Mouse (Mus musculus): ENCODE results near the gene March8.

March8 gene

DNA sequence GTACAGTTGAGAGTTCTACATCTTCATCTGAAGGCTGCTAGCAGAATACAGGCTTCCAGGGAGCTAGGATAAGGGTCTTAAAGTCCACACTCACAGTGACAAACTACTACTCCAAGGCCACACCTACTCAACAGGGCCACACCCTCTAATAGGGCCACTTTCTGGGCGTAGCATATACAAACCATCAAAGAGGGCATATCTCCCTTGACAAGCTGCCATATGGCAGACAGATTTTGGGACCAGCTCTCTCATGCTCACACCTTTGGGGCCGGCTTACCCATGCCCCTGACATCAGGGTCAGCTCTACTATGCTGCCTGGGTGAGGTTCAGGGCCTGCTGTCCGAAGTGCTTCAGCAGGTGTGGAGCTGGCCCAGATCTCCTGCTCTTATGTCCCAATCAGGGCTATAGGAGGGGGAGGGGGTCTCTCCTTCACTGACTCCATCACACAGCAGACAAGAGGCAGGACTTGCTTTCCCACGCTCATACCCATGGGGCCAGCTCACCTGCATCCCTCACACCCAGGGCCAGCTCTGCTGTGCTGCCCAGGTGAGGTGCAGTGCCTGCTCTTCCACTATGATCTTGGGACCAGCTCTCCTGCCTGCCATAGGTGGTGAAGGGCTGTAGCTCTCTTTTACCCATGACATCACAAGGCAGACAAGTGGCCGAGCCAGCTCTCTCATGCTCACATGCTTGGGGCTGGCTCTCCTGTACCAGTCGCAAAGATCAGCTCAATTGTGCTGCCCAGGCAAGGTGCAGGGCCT lies 32.6 kb downstream of the March8 start:
- no peak for DNase-seq (ENCODE audit: extremely low spot score, low read depth, low spot score)

DNA sequence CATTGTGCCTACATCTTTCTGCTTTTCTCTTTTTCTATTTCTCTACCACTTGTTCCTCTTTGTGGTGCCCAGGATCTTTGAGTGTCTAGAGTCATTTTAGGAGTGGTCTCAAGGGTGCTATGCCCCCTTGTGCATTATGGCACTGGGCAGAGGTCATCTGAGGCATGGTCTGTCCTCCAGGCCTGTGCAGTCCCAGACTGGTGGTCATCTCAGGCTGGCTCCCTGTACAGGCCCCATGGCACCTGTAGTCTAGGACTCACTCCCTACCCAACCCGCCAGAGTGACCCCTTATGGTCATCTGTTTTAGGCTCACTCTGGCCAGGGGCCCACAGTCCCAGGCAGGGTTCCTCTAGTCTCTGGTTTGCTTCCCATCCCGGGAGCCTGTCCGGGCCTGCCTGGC lies 33.7 kb downstream of the March8 start:
- DNase-seq (ENCODE audit: extremely low spot score, low read depth, low spot score): no peak

DNA sequence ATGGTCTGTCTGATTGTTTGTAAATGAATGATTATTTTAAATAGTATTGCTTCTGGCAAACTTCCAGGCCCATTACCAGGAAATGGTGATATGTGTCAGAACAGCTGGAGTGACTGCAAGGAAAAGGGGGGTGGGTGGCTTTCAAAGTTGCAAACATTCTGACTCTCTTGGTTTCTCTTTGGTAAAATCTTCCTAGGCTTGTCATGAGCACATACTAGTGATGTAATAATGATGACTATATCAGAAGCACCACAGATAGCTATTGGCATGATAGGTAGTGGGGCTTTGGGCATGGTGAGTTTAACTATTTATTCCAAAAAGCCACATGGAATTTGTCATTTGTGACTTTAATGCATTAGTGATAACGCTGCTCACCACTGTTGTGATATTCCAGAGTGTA lies 36.3 kb downstream of the March8 start:
- no peak for DNase-seq (ENCODE audit: extremely low spot score, low read depth, low spot score)

DNA sequence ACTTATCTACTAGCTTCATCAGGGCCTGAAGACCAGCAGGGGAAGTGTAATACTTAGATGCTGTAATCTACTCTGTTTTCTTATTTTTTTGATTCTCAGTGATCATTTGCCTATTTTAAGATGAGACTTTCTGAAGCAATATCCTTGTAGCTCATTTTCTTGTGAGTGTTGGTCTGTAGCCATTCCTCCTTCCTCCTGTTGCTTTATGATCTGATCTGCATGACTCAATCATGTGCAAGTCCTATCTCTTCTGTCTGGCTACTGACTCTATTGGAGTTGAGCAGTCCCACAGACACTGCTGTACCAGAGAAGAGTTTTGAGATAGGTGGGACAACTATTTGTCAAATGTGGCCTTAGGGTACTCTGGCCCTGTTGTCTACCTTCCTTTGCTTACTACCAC lies 36.8 kb downstream of the March8 start:
- DNase-seq (ENCODE audit: extremely low spot score, low read depth, low spot score): no peak

DNA sequence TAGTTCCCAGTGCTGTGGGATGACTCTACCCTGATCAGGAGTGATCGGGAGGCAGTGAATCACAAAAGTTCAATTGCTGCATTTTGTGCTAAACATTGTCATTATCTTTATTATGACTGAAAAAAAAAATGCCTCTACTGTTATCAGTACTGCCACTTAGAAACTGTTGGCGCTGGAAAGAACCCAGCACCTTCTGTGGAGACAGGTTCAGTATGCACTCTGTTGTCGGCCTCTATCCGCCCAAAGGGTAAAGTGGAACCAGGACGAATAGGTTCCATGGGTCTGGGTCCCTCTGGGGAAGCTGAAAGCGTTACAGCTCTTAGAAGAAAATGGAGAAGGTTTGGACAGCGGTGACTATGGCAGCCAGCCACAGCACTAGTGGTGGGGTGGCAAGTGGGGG lies 41.1 kb downstream of the March8 start:
- DNase-seq (ENCODE audit: extremely low spot score, low read depth, low spot score): no peak

DNA sequence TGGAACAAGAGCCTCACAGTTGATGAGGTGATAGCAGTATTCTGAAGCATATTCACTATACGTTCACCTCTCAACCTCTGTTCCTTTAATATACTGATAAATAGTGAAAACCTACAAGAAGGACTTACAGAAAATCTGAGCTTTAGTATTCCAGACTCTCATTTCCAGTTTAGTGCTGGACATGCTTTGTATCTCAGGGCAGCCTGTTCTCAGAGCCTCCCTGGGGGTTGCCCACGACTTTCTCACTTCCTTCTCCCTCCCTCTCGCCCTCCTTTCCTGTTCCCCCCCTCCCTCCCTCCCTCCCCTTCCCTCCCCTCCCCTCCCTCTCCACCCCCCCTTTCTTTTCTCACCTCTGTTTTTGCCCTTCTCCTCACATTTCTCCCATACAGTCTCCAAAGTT lies 42.3 kb downstream of the March8 start:
- no peak for DNase-seq (ENCODE audit: extremely low spot score, low read depth, low spot score)

DNA sequence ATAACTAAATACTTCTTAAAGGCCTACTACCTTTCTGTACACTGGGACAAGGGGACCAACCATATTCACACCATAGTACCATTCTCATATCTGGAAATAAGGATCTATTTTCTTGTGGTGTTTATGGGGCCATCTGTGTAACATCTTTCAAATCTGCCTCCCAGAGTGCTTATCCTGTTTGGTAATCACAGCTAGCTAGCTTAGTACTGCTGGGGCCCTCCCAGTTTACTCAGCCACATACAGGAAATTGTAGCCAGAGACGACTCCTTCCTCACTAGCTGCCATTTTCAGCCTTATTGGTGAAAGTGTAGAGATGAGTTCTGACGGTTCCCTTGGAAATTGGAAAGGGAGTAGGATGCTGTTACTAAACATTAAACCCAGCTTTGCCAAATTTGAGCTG lies 43.8 kb downstream of the March8 start:
- no peak for DNase-seq (ENCODE audit: extremely low spot score, low read depth, low spot score)

DNA sequence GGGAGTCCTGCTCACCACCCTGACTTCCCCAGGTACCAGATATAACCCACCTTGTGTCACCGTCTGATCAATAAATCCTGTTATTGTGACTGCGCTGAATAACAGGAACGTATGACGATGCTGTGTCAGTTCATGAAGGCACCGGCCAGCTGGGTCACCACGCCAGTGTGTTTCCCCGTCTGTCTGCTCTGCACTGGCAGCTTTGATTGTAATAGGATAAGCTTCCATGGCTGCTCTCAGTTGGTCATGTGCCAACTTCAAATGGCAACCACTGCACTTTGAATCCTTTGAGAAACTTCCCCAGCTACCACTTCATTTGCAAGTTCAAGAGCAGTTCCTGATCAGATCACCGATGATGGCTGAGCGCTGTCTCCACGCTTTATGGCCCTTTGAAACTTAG lies 45.8 kb downstream of the March8 start:
- DNase-seq (ENCODE audit: extremely low spot score, low read depth, low spot score): no peak

DNA sequence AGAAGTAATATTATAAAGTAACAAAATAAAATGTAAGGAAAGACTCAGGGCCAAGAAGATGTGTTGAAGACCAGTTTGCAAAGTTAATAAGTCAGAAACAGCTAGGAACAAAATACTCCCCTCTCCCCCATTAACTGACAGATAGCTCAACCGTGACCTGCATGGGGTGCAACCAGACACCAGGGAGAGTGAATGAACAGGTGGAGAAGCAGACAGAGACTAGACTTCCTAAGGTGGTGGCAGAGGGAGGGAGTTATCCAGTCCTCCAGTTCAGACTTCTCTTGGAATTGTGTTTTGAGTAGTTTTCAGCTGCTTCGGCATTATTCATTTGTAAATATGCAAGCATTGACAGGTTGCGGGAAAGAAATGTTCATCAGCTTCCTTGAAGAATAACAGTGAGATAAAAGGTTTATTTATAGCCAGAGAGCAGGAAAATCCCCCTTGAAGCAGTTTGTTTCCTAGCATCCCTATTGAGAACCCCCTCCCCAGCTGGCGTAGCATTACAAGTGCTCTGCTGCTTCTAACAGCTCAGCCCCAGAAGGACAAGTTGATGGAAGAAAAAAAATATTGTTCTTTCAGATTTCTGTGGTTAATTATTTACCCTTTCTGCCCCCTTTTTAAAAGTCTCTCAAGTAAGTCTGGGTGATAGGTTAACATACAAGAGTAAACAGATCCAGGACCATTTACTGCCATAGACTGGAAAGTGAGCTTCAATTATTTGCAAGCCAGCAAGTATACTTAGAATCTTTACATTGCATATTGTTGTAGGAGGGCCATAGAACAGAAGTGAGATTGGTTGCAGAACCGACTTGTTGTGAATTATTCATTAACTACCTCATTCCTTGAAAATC lies 47.6 kb downstream of the March8 start:
- no peak for DNase-seq (ENCODE audit: extremely low spot score, low read depth, low spot score)

DNA sequence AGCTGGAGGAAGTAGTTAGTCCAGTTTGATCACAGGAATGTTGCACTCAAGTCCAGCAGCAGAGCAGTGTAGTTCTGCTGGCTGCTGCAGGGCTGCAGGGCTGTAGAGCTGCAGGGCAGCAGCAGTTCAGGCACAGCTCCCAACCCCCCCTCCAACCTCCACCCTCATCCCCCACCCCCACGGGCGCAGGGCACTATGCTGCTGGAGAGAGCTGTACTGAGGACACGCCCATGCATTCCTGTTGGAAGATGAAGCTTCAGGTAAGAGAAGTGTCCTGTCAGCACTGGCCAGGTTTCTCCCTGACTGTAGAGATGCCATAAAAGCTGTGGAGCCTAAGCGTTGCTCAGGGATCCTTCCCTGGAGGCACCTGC lies 48.2 kb downstream of the March8 start:
- DNase-seq (ENCODE audit: extremely low spot score, low read depth, low spot score): no peak

DNA sequence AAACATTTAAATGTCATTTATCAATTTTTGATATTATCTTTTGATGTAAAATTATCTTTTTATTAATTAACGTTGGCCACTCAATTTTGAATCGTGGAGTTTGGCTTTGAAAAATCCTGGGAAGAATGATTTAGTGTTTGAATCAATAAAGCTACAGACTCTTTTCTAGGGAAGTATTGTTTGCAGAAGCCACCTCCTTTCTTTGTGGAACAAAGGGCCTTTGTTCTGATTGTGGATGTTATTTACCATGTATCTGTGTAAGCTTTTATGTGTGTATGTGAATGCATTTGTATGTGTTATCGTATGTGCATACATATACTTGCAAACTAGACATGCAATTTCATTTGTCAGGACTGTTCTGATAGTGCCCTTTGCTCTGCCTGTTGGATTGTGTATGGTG lies 48.7 kb downstream of the March8 start:
- DNase-seq (ENCODE audit: extremely low spot score, low read depth, low spot score): no peak

DNA sequence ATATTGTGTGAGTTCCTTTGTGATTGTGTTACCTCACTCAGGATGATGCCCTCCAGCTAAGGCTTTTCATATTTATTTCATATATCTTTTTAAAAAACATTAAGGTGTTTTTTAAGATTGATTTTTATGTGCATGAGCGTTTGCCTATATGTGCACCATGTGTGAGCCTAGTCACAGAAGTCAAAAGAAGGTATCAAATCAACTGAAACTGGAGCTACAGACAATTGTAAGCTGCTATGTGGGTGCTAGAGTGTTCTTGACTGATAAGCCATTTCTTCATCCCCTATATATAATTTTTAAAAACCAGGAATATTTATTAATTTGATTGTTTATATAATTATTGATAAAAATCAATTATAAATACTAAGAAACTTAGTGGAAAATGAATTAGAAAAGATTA lies 50.2 kb downstream of the March8 start:
- no peak for DNase-seq (ENCODE audit: extremely low spot score, low read depth, low spot score)

DNA sequence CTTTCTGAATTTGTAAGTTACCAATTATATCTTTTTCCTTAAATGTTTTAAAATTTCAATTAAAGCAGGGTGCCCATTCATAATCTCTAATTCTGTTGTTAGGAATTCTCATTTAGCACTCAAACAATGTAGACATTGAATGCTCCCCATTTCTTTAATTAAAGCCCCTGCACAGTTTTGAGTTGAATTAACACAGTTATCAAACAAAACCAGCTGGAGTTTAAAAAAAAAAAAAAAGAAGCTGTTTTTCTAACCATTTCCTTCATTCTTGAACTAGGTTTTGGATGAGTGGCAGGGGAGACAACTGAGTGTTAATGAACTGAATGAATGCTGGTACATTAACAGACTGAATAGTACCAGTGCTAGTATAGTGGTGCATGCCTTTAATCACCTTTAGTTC lies 51.7 kb downstream of the March8 start:
- DNase-seq (ENCODE audit: extremely low spot score, low read depth, low spot score): no peak

DNA sequence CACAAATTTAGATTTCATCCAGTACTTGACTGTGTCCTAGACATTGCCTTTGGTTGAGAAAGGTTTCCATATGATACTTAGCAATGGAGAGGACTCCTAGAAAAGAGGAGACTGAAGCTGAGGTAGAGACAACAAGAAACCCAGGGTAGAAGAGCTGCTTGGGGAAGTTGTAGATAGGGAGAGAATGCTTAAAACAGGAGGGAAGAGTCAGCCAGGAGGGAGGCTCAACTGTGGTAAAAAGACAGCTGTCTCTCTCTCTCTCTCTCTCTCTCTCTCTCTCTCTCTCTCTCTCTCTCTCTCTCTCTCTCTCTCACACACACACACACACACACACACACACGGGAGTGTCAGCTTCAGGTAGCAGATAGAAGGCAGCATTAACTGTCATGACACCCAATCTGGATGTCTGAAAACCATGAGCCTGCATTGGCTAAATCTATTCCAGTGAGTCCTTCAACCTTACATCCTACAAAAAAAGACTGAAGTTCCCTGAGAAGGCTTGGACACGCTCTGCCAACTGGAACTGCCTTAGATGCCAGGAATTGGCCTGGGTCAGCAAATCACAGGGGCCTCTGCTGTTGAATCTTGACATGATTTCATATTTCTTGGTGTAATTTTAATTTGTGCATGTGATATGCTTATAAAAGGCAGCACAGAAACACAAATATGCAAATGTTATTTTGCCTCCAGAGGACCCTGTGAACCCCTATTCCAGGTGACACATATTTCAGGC lies 57.3 kb downstream of the March8 start:
- no peak for DNase-seq (ENCODE audit: extremely low spot score, low read depth, low spot score)

DNA sequence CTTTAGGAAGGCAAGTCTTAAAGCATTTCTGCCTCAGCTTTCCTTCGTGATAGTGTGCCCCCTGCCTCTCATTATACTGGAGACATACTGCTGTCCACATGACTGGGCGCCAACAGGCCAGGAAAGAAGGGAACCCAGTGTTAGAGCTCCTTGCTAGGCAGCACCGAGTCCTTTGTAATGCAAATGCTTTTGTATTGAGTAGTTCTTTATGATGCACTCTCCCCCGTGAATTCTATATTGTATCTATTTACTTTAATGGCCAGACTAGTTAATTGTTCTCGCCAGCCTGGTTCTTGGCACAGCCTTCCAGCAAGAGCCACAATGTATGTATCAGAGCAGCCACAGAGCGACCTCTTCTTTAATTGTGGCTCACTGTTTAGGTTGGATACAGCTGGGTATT lies 59.8 kb downstream of the March8 start:
- DNase-seq (ENCODE audit: extremely low spot score, low read depth, low spot score): no peak

DNA sequence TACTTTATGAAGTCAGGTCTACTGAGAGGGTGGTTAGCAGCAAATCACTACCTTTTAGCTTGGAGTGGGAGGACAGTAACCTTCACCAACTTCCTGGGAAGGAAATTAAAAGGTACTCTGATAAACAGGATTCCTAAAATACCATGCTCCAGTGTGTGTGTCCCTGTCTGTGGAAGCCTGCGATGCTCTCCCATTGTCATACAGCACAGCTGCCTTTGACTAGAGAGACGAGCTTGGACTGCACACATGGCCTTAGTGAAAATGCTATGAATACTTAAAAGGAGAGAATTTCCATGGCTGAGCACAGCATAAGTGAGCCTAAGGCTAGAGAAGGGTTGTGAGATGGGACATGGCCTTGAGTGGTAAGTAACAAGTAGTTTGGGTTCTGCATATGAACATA lies 60.3 kb downstream of the March8 start:
- DNase-seq (ENCODE audit: extremely low spot score, low read depth, low spot score): no peak

DNA sequence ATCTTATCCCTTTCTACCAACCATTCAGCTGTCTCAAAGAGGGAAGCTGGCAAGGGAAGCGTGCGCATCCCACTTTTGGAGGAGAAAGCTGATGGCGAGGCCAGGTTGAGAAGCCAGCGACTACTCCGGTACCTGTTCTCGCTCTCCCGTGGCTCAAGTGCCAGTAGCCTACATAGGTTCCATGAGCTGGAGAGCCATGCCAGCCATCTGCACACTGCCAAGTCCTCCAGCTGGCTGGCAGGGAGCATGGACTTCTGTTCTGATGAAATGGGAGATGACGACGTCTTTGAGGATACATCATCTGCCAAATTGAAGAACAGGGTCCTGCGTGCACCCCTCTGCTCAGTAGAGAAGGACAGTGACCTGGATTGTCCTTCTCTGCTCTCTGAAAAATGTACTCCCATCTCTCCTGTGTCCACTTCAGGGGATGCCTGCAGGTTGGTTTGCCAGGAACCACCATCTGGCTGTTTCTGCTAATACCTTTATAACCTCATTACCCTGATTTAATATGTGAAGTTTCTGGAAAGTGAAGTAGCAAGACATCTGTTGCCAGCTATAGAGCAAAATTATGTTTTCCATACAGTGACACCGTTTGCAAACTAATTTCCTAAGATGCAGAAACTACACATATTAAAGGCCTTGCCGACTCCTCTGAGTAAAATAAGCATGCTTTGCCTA lies 64.1 kb downstream of the March8 start:
- DNase-seq (ENCODE audit: extremely low spot score, low read depth, low spot score): no peak

DNA sequence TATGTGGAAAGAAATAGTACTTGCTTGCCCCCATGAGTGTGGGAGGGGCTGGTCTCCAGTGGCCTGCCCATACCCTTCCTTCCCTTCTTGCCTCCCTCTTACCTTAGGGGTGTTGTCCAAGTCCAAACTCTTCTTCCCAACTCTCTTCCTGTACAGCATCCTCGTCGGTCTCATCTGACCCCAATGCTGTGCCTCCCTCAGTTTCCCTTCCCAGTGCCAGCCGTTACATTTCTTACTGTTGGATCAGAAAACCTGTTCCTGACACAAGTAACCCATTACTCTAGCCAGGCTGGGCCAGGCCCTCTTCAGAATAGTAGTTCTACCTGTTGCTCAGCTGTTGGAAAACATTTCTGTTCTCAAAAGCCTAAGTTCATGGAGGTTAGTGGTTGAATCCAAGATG lies 64.6 kb downstream of the March8 start:
- no peak for DNase-seq (ENCODE audit: extremely low spot score, low read depth, low spot score)

DNA sequence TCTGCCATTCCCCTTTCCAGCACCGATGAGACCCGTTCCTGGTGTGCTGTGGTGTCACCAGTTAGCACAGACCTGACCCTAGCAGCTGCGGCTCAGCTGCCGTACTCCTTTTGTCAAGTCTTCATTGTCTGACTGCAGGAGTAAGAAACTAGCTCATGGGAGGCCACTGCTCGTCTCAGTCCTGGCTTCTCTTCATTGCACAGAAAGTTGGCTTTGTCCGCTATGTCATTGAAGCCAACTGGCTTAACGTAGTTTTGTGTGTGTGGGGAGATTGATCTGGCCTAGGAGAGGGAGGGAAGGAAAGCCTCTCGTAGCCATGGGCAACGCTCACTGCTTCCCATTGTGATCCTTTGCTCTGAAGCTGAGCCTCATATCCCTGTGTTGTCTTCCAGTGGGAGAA lies 67.4 kb downstream of the March8 start:
- no peak for DNase-seq (ENCODE audit: extremely low spot score, low read depth, low spot score)

DNA sequence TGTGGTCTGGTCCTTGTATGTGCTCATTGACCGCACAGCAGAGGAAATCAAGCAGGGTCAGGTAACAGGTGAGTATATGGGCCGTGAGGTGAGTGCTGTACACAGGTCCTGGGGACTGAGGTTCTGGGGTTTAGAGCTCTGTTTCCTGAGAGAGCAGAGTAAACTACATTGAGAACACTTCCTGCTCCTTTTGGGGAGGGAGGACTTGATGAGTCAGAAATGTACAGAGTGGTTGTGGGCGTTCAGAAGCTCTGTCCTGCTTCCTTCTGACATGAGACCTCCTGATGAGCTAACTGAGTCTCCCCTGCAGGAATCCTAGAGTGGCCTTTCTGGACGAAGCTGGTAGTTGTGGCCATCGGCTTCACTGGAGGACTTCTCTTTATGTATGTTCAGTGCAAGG lies 67.9 kb downstream of the March8 start:
- DNase-seq (ENCODE audit: extremely low spot score, low read depth, low spot score): no peak

DNA sequence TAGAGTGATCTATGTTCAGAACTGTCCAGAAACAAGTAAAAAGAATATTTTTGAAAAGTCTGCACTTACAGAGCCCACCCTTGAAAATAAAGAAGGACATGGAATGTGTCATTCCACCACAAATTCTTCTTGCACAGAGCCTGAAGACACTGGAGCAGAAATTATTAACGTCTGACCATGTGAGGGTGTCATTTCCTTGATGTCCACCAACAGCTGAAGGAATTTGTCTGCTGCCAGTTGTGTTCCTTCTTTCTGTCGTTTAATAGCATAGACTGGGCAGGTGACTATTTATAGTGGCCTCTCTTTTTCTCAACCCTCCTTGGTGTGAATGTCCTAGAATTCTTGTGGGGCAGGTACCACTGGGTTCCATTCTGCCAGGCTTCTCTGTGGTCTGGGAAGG lies 68.3 kb downstream of the March8 start:
- no peak for DNase-seq (ENCODE audit: extremely low spot score, low read depth, low spot score)
